Mouse (Mus musculus): ENCODE results near the gene Spaar. TPM values are rescaled to one million over a fixed set of nuclear protein-coding genes. Genes with fewer than 3 reads are reported as not detected.

Gene Spaar
- polyA plus RNA-seq, 1 experiment from 2014 or later, result 0.23 TPM

DNA sequence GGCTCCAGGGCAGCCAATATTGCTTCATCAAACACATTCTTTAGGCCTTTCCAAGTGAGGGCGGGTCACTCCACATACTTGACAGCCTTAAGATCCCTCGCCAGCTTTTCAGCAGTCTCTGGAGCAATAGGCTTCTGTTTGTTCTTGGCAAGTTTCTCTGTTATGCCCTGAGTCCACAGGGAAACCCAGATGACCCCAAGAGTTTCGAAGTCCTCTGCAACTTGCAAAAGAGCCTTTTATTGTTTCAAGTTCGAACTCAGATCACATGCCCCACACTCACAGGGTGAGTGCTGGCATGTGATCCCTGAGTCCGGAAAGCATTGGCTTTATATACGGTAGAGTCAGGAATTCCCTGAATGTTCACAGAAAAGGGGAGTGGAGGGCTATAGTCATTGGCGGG, 69.1 kb downstream of the Spaar start:
- H3K4me1 ChIP-seq (ENCODE audit: control insufficient read depth in 2 of 2, insufficient read depth in 2 of 2, low read length in 2 of 2), result no peaks in the 10 kb centered on the region
- H3K9me3 ChIP-seq (ENCODE audit: control insufficient read depth, low read length), result 0 out of 2 replicates have a peak, but pooled peaks cover 3% of the 10 kb centered on the region
- H3K4me2 ChIP-seq (ENCODE audit: low read length), result no peak overlapping the region
- no peak overlapping the region for H3K9ac ChIP-seq (ENCODE audit: low read length)
- no peak overlapping the region for H3K27ac ChIP-seq (replicated peaks in 1 of 2; ENCODE audit: control insufficient read depth in 1 of 2, insufficient read depth in 1 of 2, low read depth in 2 of 2, low read length in 2 of 2)
- no peaks in the 10 kb centered on the region for H3K36me3 ChIP-seq (ENCODE audit: control insufficient read depth, insufficient read depth, low read length)
- H3K4me3 ChIP-seq (ENCODE audit: control insufficient read depth in 1 of 2, insufficient read depth in 1 of 2, low read depth in 1 of 2, low read length in 2 of 2), result no peak overlapping the region
- 66% methylated on average over 7 of the region's 7 CpGs for WGBS
- no peaks in the 10 kb centered on the region for H3K27me3 ChIP-seq (ENCODE audit: control insufficient read depth, insufficient read depth, low read length)
- ATAC-seq (ENCODE audit: insufficient number of reproducible peaks, insufficient read depth, low FRiP score, low read depth), result no peak

Other genes starting within 250 kb of the Spaar start
- not detected in 2 replicates for gene Sit1, start 246.3 kb upstream of the Spaar start, polyA plus RNA-seq (2014; fragmentation: Nextera tagmentation; extraction: Ambion mirVana)
- gene Ccdc107, start 237.1 kb upstream of the Spaar start, polyA plus RNA-seq (2014; fragmentation: Nextera tagmentation; extraction: Ambion mirVana), result 76.5 and 85.8 TPM in 2 replicates
- gene Arhgef39, start 230.3 kb upstream of the Spaar start, polyA plus RNA-seq (2014; fragmentation: Nextera tagmentation; extraction: Ambion mirVana), result 28.7 and 31.0 TPM in 2 replicates
- gene Car9, start 223.1 kb upstream of the Spaar start, polyA plus RNA-seq (2014; fragmentation: Nextera tagmentation; extraction: Ambion mirVana), result 2.1 and 2.4 TPM in 2 replicates
- 142 and 159 TPM in 2 replicates for gene Tpm2, start 206.3 kb upstream of the Spaar start, polyA plus RNA-seq (2014; fragmentation: Nextera tagmentation; extraction: Ambion mirVana)
- 57.3 and 62.3 TPM in 2 replicates for gene Creb3, start 167.7 kb upstream of the Spaar start, polyA plus RNA-seq (2014; fragmentation: Nextera tagmentation; extraction: Ambion mirVana)
- 77.5 and 90.9 TPM in 2 replicates for gene Tln1, start 167.3 kb upstream of the Spaar start, polyA plus RNA-seq (2014; fragmentation: Nextera tagmentation; extraction: Ambion mirVana)
- gene Rgp1, start 151.3 kb upstream of the Spaar start, polyA plus RNA-seq (2014; fragmentation: Nextera tagmentation; extraction: Ambion mirVana), result 18.3 and 24.9 TPM in 2 replicates
- 16.5 and 16.7 TPM in 2 replicates for gene Gba2, start 151.2 kb upstream of the Spaar start, polyA plus RNA-seq (2014; fragmentation: Nextera tagmentation; extraction: Ambion mirVana)
- gene Msmp, start 145.5 kb upstream of the Spaar start, polyA plus RNA-seq (2014; fragmentation: Nextera tagmentation; extraction: Ambion mirVana), result 0.36 TPM in 1 of 2 replicates, not detected in the other
- gene Npr2, start 98.1 kb upstream of the Spaar start, polyA plus RNA-seq (2014; fragmentation: Nextera tagmentation; extraction: Ambion mirVana), result 10.6 and 13.2 TPM in 2 replicates
- 0.18 and 0.77 TPM in 2 replicates for gene Spag8, start 76.4 kb upstream of the Spaar start, polyA plus RNA-seq (2014; fragmentation: Nextera tagmentation; extraction: Ambion mirVana)
- gene Hint2, start 73.6 kb upstream of the Spaar start, polyA plus RNA-seq (2014; fragmentation: Nextera tagmentation; extraction: Ambion mirVana), result 194 and 213 TPM in 2 replicates
- 4.2 and 4.5 TPM in 2 replicates for gene Tmem8b, start 61.1 kb upstream of the Spaar start, polyA plus RNA-seq (2014; fragmentation: Nextera tagmentation; extraction: Ambion mirVana)
- gene Fam221b, start 60.9 kb upstream of the Spaar start, polyA plus RNA-seq (2014; fragmentation: Nextera tagmentation; extraction: Ambion mirVana), result 3.9 and 4.5 TPM in 2 replicates
- gene Olfr70, start 29.2 kb upstream of the Spaar start, polyA plus RNA-seq (2014; fragmentation: Nextera tagmentation; extraction: Ambion mirVana), result not detected in 2 replicates
- gene Olfr71, start 19.8 kb upstream of the Spaar start, polyA plus RNA-seq (2014; fragmentation: Nextera tagmentation; extraction: Ambion mirVana), result not detected in 2 replicates
- gene Hrct1, start 2.8 kb upstream of the Spaar start, polyA plus RNA-seq (2014; fragmentation: Nextera tagmentation; extraction: Ambion mirVana), result 0.81 and 1.5 TPM in 2 replicates
- gene Olfr159, start 41.0 kb downstream of the Spaar start, polyA plus RNA-seq (2014; fragmentation: Nextera tagmentation; extraction: Ambion mirVana), result not detected in 2 replicates
- not detected in 2 replicates for gene Olfr156, start 93.9 kb downstream of the Spaar start, polyA plus RNA-seq (2014; fragmentation: Nextera tagmentation; extraction: Ambion mirVana)
- gene Olfr157, start 110.2 kb downstream of the Spaar start, polyA plus RNA-seq (2014; fragmentation: Nextera tagmentation; extraction: Ambion mirVana), result not detected in 2 replicates
- gene Olfr155, start 121.5 kb downstream of the Spaar start, polyA plus RNA-seq (2014; fragmentation: Nextera tagmentation; extraction: Ambion mirVana), result not detected in 2 replicates
- gene Reck, start 145.5 kb downstream of the Spaar start, polyA plus RNA-seq (2014; fragmentation: Nextera tagmentation; extraction: Ambion mirVana), result 10.1 and 11.6 TPM in 2 replicates
- 53.1 and 55.4 TPM in 2 replicates for gene Glipr2, start 227.4 kb downstream of the Spaar start, polyA plus RNA-seq (2014; fragmentation: Nextera tagmentation; extraction: Ambion mirVana)